Mouse (Mus musculus) c-Kit-negative CD71-positive TER-119-positive erythroid progenitor cells, embryonic 14.5 days (primary cell): ENCODE measurements around the gene Lancl1.

Source experiments
- DNase-seq: peaks from one replicate; pipeline ENCODE4 v3.0.0-alpha.2; 2013; ENCODE audit warnings: low read depth, low spot score

Gene Lancl1

DNA sequence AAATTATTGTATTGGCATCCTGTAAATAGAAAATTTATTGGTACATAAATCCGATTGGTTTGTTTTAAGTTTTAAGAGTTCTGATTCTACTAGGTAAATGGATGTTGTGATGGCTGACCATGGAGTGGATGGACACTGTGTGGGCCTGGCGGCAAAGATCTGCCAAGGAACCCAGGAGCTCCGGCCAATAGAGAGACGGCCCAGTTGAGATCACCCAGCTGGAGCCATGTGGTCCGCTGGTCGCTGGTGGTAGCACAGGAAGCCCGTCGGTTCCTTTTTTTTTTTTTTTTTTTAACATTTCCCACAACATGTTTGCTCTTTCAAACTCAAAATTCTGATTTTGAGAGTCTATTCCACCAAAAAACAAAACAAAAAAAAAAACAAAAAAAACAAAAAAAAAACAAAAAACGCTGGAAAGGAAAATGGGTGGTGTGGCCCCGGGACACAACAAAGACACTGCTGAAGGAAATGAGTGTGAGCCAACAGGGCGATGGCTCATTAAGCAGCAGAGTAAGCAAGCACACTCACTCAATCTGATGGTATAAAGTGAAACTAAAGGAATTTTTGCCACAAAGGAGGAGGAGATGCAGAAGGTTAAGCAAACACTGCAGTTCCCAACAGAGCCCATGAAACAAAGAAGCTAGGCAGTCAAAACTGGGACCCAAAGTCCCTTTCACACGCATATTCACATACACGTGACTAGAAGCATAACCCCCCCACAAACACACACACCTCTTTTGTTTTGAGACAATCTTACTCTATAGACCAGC lies 21.4 kb downstream of the Lancl1 start:
- DNase-seq = no peak

- DNase-seq = no peak
Measured at GRCm38 (mm10) chr1:67014205-67014604, 24.5 kb downstream of the Lancl1 start.

DNA sequence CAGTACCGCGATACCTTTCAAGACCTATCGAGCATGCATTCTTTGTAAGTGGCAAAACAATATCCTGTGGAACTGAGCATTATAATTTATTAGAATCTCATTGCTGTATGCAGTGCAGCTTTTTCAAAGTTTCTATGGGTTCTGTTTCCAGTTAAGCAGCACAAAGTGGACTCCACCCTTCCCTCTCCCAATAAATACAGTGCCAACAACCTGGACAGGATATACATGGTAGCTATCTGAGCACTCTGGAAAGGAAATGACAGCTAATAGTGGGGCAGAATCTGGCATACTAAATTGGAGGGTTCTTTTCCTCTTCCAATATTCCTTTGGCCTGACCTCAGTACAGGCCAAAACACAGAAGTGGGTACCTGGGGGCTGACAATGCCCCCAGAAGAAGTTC lies 28.2 kb downstream of the Lancl1 start:
- DNase-seq = no peak

GRCm38 (mm10) chr1:67003699-67004098 lies 35.0 kb downstream of the Lancl1 start:
- no peak for DNase-seq

DNA sequence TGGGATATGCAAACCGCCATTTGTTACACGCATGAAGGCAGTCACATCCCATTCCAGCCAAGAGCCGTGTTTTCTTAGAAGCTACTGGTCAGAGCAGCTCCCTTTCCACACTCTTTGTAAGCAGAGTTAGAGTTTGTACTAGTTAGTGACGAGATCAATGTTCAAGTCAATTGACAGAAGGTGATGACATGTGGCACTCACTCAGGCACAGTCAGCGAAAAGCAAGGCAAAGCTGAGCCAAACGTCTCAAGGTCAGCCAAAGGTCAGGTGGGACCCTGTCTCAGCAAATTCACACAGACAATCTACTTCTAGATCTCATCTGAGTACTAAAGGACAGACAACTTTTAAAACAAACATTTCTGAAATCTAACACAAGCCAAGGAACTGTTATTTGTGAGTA lies 36.4 kb downstream of the Lancl1 start:
- DNase-seq = no peak

DNA sequence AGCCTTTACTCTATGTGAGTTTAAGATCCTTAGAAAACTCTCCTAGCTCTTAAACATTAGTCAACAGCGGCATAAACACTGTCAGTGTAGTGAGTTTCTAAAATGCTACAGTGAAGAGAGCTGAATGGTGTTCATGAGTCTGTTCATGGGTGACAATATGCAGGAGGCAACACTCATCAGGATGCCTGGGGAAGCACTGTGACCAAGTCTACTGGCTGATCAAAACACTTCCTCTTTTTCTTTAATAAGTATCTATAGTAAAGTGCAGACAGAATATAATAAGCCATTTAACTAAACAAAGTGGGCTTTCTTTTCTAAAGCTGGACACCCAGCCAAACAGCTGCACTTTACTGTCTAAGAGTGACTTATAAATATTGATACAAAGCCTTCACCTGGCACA lies 37.3 kb downstream of the Lancl1 start:
- DNase-seq = no peak

DNA sequence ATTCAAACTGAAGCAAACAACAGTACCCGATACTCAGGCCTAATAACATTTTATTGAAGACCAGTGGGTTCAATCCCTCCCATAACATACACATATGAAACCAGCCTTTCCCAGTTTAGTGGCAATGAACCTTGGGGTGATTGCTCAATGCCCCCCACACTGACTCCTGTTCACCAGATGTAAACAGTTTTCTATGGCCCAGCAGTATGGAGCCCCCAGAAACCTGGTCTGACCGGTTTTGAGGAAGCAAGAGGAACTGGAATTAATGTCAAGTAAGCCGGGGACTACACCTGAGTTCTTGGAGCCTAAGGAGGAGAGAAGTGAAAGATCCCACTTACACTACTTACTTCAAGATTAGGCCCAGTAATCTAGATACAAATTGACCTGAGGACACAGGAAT lies 38.2 kb downstream of the Lancl1 start:
- no peak for DNase-seq

- no peak for DNase-seq
Measured at GRCm38 (mm10) chr1:66998601-66999000, 40.1 kb downstream of the Lancl1 start.

GRCm38 (mm10) chr1:66998188-66998587 lies 40.5 kb downstream of the Lancl1 start:
- no peak for DNase-seq

- DNase-seq = no peak
Measured at GRCm38 (mm10) chr1:66996819-66997218, 41.9 kb downstream of the Lancl1 start.

DNA sequence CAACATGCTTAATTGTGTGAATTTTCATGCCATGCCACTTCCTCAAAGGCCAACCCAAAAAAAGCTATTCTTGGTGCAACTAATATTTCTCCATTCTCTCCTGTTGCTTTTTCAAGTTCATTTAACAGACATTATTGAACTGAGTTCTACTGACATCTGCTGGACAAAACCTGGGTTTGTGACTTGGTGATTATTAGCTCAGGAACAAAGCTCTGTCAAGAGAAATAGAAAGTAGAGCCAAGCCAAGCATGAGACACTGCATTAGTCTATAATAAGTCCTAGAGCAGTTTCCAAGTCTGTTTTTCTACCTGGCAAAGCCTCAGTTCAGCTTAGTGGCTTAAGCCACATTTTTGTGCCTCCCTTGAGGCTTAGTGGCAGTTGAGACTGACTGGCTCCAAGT lies 45.9 kb downstream of the Lancl1 start:
- DNase-seq = no peak

DNA sequence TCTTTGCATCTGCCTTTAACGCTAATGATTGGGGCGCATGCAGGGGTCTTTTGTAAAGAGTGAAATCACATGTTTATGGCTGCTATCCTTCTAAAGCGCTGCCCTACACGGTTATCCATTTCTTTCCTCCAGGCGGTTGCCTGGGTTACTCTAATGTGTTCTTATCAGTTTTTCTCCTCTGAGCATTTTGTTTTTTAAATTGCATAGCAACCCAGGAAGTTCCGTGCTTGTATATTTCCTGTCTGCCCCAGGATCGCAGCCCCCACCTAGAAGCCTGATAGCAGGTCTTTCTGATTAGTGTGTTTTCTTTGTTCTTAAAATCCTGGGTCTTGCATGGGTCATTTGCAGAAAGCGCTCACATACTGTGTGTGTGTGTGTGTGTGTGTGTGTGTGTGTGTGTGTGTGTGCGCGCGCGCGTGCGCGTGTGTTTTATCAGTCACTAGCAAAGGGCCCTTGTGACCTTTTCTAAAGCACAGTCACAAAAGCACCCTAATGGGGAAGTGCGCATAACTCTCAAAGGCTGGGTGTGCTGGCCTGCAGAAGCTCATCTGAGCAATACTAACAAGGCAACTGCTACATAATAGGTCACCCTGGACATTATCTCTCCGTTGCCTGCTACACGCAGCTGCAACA lies 51.0 kb downstream of the Lancl1 start:
- DNase-seq = no peak

- DNase-seq = no peak
Measured at GRCm38 (mm10) chr1:66985906-66986305, 52.8 kb downstream of the Lancl1 start.

DNA sequence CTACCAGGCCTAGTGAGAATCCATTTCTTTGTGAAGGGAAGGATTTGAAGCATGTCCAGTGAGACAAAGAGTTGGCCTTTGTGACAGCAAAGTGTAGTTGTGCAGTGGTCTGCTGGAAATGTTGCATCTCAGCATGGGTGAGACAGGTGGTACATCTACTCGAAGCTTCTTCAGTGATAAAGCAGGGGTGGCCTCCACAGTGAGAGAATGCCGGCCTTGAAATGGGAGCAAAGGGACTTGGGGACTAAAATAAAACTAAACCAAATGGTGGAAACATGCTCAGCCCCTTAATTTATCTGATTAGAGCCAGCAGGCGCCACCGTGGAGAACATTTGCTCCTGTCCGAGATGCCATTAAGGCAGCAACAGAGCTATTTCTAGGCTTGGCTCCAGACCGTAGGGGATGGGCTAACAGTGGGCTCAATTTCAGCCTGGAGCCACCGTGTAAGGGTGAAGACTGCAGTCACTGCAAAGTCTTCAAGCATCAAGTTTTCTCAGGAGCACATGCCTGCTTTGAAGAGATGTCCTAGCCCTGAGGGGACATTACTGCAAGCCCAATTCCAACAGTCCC lies 53.5 kb downstream of the Lancl1 start:
- DNase-seq = no peak

DNA sequence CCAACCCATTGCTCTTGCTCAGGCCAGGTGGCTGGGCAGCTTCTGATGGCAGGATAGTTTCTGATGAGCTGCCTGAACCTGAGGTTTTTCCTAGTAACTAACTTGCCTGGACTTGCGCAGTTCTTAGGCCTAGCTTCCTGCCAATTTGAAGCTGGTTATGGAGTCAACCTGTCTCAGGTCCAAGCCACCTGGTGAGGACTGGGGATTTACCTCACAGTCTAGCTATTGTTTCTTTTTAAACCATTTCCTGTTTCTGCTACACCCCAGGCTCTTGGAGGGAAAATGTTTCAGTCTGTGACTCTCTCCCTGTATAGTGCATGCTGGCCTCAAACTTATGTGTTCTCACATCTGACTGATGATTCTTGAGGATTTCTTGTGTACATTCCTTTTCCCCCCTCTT lies 58.5 kb downstream of the Lancl1 start:
- DNase-seq = no peak

- DNase-seq = no peak
Measured at GRCm38 (mm10) chr1:66975456-66975855, 63.2 kb downstream of the Lancl1 start.

- DNase-seq = no peak
Measured at GRCm38 (mm10) chr1:66964857-66965256, 73.8 kb downstream of the Lancl1 start.

- no peak for DNase-seq
Measured at GRCm38 (mm10) chr1:66960536-66961243, 78.0 kb downstream of the Lancl1 start.

DNA sequence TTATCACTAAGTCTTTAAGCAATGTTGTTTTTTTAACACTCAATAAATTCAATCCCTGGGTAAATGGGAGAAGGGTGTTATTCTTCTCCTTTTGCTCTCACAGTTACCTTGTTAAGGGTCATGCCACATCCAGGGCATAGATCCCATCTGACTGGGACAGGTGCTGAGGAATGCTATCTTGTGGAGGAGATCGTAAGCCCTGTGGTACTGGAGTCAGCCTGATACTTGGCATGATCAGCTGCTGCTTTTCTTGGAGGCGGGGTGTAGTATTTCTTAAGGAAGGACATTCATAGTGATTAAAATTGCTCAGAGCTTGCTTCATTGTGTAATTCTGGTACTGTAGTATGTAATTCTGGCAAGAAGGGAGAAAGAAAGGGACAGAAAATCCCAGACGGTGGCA lies 81.3 kb downstream of the Lancl1 start:
- DNase-seq = no peak

DNA sequence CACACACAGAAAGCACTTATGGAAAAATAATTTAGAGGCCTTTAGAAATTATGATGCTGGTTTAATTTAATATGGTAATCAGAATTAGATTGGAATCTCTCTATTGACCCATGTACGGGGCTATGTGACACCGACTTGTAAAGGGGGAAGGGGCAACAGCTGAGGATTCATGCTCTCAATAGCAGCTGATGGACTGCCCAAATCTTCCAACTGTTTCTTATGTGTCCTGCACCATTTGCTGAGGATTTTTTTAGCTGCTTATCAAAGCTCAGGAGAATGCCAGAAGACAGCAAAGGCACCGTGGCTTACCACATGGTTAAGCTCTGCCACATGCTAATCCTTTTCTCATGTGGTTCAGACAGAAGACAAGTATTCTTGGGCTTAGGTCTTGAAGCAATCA lies 87.6 kb downstream of the Lancl1 start:
- no peak for DNase-seq
